Mouse (Mus musculus) heart, adult 2 months (tissue): Measurements from ENCODE around the gene Fam71f1. TPM values are rescaled to one million over a fixed set of nuclear protein-coding genes. Genes with fewer than 3 reads are reported as not detected.

ENCODE experiments used
- DNase-seq, 2 experiments: peaks; one replicate each; pipeline ENCODE4 v3.0.0; 2021
- H3K27ac ChIP-seq: fragments of 200-600 bp; 2 replicates; pipeline ENCODE4 v1.8.1; 2022
- H3K27me3 ChIP-seq: fragments of 200-500 bp; 2 replicates; pipeline ENCODE4 v1.6.1; 2012; ENCODE audit warnings: mild to moderate bottlenecking, low read length, inconsistent platforms, mixed read lengths; ENCODE audit not compliant: control insufficient read depth, insufficient read depth
- H3K36me3 ChIP-seq: fragments of 200-500 bp; 2 replicates; pipeline ENCODE4 v1.6.1; 2012; ENCODE audit warnings: low read length, inconsistent platforms; ENCODE audit not compliant: control insufficient read depth, insufficient read depth
- H3K4me1 ChIP-seq: fragments of 200-500 bp; 2 replicates; pipeline ENCODE4 v1.6.1; 2011; ENCODE audit warnings: low read length; ENCODE audit not compliant: control insufficient read depth, insufficient read depth
- H3K4me3 ChIP-seq: fragments of 200-600 bp; 2 replicates; pipeline ENCODE4 v1.8.1; 2022
- H3K79me2 ChIP-seq: fragments of 200-500 bp; replicated peaks from 2 replicates; pipeline ENCODE4 v1.6.1; 2012; ENCODE audit warnings: mild to moderate bottlenecking, inconsistent platforms, low read length, moderate library complexity, mixed read lengths; ENCODE audit not compliant: control insufficient read depth, insufficient read depth
- H3K9ac ChIP-seq: fragments of 200-500 bp; 2 replicates; pipeline ENCODE4 v1.6.1; 2012; ENCODE audit warnings: low read depth, mild to moderate bottlenecking, control low read depth, inconsistent platforms, low read length, mixed read lengths
- CTCF ChIP-seq: fragments of 200-600 bp; IDR thresholded peaks from 2 replicates; pipeline ENCODE4 v1.8.1; 2022; ENCODE audit warnings: antibody characterized with exemption, mild to moderate bottlenecking, moderate library complexity
- EP300 ChIP-seq: fragments of 200-500 bp; IDR thresholded peaks from 2 replicates; pipeline ENCODE4 v1.6.1; 2011; ENCODE audit warnings: low read depth, low read length, control low read depth; ENCODE audit not compliant: insufficient read depth
- POLR2A ChIP-seq: fragments of 200-500 bp; IDR thresholded peaks from 2 replicates; pipeline ENCODE4 v1.6.1; 2011; ENCODE audit warnings: mild to moderate bottlenecking, low read depth, low read length, control low read depth; ENCODE audit not compliant: insufficient read depth
- WGBS: fragments of 180-500 bp; shearing (Covaris S2); methylation state at CpG from one replicate; pipeline ENCODE4 v1.1.7; 2018; 5-methylcytosine and 5-hydroxymethylcytosine counted together
- intact Hi-C: fragments of 180-260 bp; cut with DNase I; formaldehyde crosslinking; loops from one replicate; pipeline ENCODE4 v1.15.1; 2025
- polyA plus RNA-seq: library from polyadenylated mRNA; depleted of rRNA; stranded (reverse); fragments of >200 nt; gene quantifications from 2 replicates; pipeline ENCODE4 v1.2.3, GENCODE M21; 2012
- total RNA-seq, 2 experiments: library from RNA; stranded (reverse); gene quantifications; 2 replicates each; pipeline ENCODE4 v1.2.3; 2021

The Fam71f1 gene
- total and polyA plus RNA-seq, 3 experiments, result 0.12 TPM; not detected in 2

GRCm38 (mm10) chr6:29279293-29279692 is 39.6 kb upstream of the Fam71f1 start, which contains the start of gene Fam71f2:
TSS of gene Fam71f2 (plus strand) at chr6:29279593.
- Histone ChIP-seq H3K79me2 (no peaks in the 10 kb centered on the region), H3K4me1 (peaks cover 2% of the 10 kb centered on the region), H3K4me3 (no peak within 1 kb of the TSS), H3K27ac (peak within 1 kb of the TSS; percentile 41), H3K36me3 (no peaks in the 10 kb centered on the region), H3K9ac (no peak within 1 kb of the TSS), H3K27me3 (no peaks in the 10 kb centered on the region)
- intact Hi-C loops, result loop anchor here (1.0 to 10.0 kb wide), 4 partner anchors 38 to 1416 kb away; partner anchors contain the start of gene Cep41
- TF ChIP-seq POLR2A (no peak), CTCF (no peak; the same call in 1 of the 2 replicates), EP300 (no peak)
- WGBS, result 82% methylated on average over 8 of the region's 8 CpGs
- DNase-seq, result no peak

DNA sequence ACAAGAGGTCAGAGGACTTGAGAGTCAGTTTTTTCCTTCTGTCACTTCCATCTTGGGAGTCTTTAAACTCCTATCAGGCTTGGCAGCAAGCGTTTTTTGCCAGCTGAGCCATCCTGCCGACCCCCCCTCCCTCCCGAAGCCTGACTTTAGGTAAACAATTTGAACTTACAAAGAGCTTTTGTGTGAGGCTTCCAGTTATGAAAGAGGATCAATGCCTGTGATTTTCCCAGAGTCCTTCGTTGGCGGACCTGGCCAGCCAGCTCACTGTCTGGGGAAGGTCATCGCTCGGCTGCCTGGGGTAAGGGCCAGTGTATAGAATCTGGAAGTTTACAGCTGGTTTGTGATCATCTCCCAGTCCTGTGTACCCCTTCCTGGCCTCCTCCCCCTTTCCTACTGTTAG is 38.3 kb upstream of the Fam71f1 start:
- Histone ChIP-seq H3K36me3 (no peaks in the 10 kb centered on the region), H3K79me2 (no peaks in the 10 kb centered on the region), H3K27ac (no peak overlapping the region), H3K4me1 (peaks cover 2% of the 10 kb centered on the region), H3K4me3 (no peak overlapping the region), H3K27me3 (no peaks in the 10 kb centered on the region), H3K9ac (no peak overlapping the region)
- no peak for DNase-seq
- WGBS, result 72% methylated on average over 7 of the region's 7 CpGs
- intact Hi-C loops, result no loop called here
- TF ChIP-seq POLR2A, result no peak
- no peak for TF ChIP-seq CTCF
- TF ChIP-seq EP300, result no peak

- DNase-seq, result no peak
- Histone ChIP-seq H3K27me3 (no peaks in the 10 kb centered on the region), H3K4me1 (no peaks in the 10 kb centered on the region), H3K27ac (no peak overlapping the region), H3K4me3 (no peak overlapping the region), H3K79me2 (no peaks in the 10 kb centered on the region), H3K9ac (no peak overlapping the region), H3K36me3 (no peaks in the 10 kb centered on the region)
- intact Hi-C loops, result no loop called here
- TF ChIP-seq CTCF (no peak), POLR2A (no peak)
- whole genome bisulfite sequencing, result 80% methylated on average over 7 of the region's 7 CpGs
Observed at GRCm38 (mm10) chr6:29286870-29287269, 32.1 kb upstream of the Fam71f1 start.

DNA sequence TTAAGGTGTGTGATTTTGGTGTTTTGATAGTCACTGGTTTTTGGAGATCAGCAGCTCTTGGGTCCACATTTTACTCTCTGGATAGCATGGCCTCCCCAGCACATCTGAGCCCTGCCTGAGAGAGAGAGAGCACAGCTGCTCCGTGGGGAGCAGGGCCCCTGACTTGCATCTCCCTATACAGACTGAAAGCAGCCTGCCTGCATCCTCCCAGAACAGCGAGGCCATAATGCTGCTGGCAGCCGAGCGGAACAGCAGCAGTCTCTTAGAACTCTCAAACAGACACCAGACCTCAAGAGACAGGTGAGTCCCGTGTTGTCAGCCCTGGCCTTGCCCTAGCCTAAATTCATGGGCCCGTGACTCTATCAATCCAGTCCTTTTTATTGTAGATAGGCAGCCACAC is 31.5 kb upstream of the Fam71f1 start:
- no peaks in the 10 kb centered on the region for H3K27me3 ChIP-seq
- 66% methylated on average over 6 of the region's 6 CpGs for WGBS
- H3K27ac ChIP-seq, result no peak overlapping the region
- no peaks in the 10 kb centered on the region for H3K4me1 ChIP-seq
- intact Hi-C loops, result no loop called here
- no peak for TF ChIP-seq EP300
- no peak overlapping the region for H3K4me3 ChIP-seq
- no peak for DNase-seq
- no peak overlapping the region for H3K9ac ChIP-seq
- H3K79me2 ChIP-seq, result no peaks in the 10 kb centered on the region
- no peaks in the 10 kb centered on the region for H3K36me3 ChIP-seq

GRCm38 (mm10) chr6:29287944-29288343 is 31.0 kb upstream of the Fam71f1 start:
- no peak for TF ChIP-seq EP300
- TF ChIP-seq POLR2A, result no peak
- TF ChIP-seq CTCF, result no peak

GRCm38 (mm10) chr6:29288651-29289050 is 30.3 kb upstream of the Fam71f1 start:
- WGBS, result 43% methylated on average over 6 of the region's 6 CpGs
- intact Hi-C loops, result no loop called here
- no peak for DNase-seq

More at GRCm38 (mm10) chr6:29287944-29288343, 31.0 kb upstream of the Fam71f1 start:
- Histone ChIP-seq H3K4me3 (no peak overlapping the region), H3K27ac (no peak overlapping the region), H3K9ac (no peak overlapping the region), H3K79me2 (no peaks in the 10 kb centered on the region), H3K4me1 (no peaks in the 10 kb centered on the region), H3K36me3 (no peaks in the 10 kb centered on the region), H3K27me3 (no peaks in the 10 kb centered on the region)
- intact Hi-C loops, result no loop called here
- 53% methylated on average over 5 of the region's 5 CpGs for WGBS
- peak in 1 of 2 experiments; percentile 28 for DNase-seq

More at GRCm38 (mm10) chr6:29288651-29289050, 30.3 kb upstream of the Fam71f1 start:
- TF ChIP-seq EP300, result no peak
- TF ChIP-seq CTCF, result no peak
- no peak for TF ChIP-seq POLR2A
- no peaks in the 10 kb centered on the region for H3K79me2 ChIP-seq
- H3K27me3 ChIP-seq, result no peaks in the 10 kb centered on the region
- no peak overlapping the region for H3K4me3 ChIP-seq
- H3K27ac ChIP-seq, result no peak overlapping the region
- no peaks in the 10 kb centered on the region for H3K36me3 ChIP-seq
- no peaks in the 10 kb centered on the region for H3K4me1 ChIP-seq
- no peak overlapping the region for H3K9ac ChIP-seq
